Mouse (Mus musculus) limb, embryonic 14.5 days (tissue): ENCODE measurements at regions not wholly inside any gene's neighbourhood (a gene's known extent, or its start where the extent isn't known, plus 50 kb on each side); places are given as distances from the start of the nearest gene placed in this dataset.

Source experiments
- ATAC-seq: fragments of 200-750 bp; cut with Nextera tagmentation; 2 replicates; pipeline ENCODE4 v1.8.0; 2017; ENCODE audit warnings: low read depth, moderate number of reproducible peaks, moderate TSS enrichment; ENCODE audit not compliant: low FRiP score
- DNase-seq: peaks from one replicate; pipeline ENCODE4 v3.0.0-alpha.2; 2015; ENCODE audit warnings: low spot score
- H3K27ac ChIP-seq: fragments of 300-500 bp; sonication (generic); replicated peaks from 2 replicates; pipeline ENCODE4 v1.5.1; 2014; ENCODE audit warnings: low read depth, mild to moderate bottlenecking, low read length, moderate library complexity, mixed read lengths
- H3K27me3 ChIP-seq: fragments of 300-500 bp; sonication (generic); 2 replicates; pipeline ENCODE4 v1.6.1; 2014; ENCODE audit warnings: low read length, mixed read lengths; ENCODE audit not compliant: control insufficient read depth, insufficient read depth
- H3K36me3 ChIP-seq: fragments of 300-500 bp; sonication (generic); 2 replicates; pipeline ENCODE4 v1.6.1; 2014; ENCODE audit warnings: mild to moderate bottlenecking, low read length, moderate library complexity, mixed read lengths; ENCODE audit not compliant: control insufficient read depth, insufficient read depth
- H3K4me1 ChIP-seq: fragments of 300-500 bp; sonication (generic); 2 replicates; pipeline ENCODE4 v1.6.1; 2014; ENCODE audit warnings: antibody characterized with exemption, low read length, mixed read lengths; ENCODE audit not compliant: control insufficient read depth, insufficient read depth
- H3K4me2 ChIP-seq: fragments of 300-500 bp; sonication (generic); replicated peaks from 2 replicates; pipeline ENCODE4 v1.6.1; 2014; ENCODE audit warnings: low read depth, mild to moderate bottlenecking, low read length, moderate library complexity; ENCODE audit not compliant: severe bottlenecking
- H3K4me3 ChIP-seq: fragments of 300-500 bp; sonication (generic); replicated peaks from 2 replicates; pipeline ENCODE4 v1.5.1; 2014; ENCODE audit warnings: low read length
- H3K9ac ChIP-seq: fragments of 300-500 bp; sonication (generic); 2 replicates; pipeline ENCODE4 v1.6.1; 2014; ENCODE audit warnings: mild to moderate bottlenecking, low read depth, low read length, moderate library complexity; ENCODE audit not compliant: severe bottlenecking
- H3K9me3 ChIP-seq: fragments of 300-500 bp; sonication (generic); 2 replicates; pipeline ENCODE4 v1.6.1; 2016; ENCODE audit warnings: low read length; ENCODE audit not compliant: control insufficient read depth
- POLR2A ChIP-seq: fragments of 200-500 bp; IDR thresholded peaks from 2 replicates; pipeline ENCODE4 v1.8.0; 2012; ENCODE audit warnings: inconsistent platforms, mild to moderate bottlenecking, moderate library complexity, borderline replicate concordance; ENCODE audit not compliant: insufficient read depth, insufficient read length; ENCODE audit errors: extremely low read depth
- WGBS: fragments of 180-500 bp; shearing (Covaris S2); extraction: QIAGEN DNeasy Blood & Tissue Kit; methylation state at CpG from one replicate; pipeline ENCODE4 v1.1.7; 2014; 5-methylcytosine and 5-hydroxymethylcytosine counted together

- Histone ChIP-seq H3K27ac (no peak overlapping the region), H3K36me3 (no peaks in the 10 kb centered on the region), H3K4me2 (no peak overlapping the region), H3K27me3 (no peaks in the 10 kb centered on the region), H3K4me3 (no peak overlapping the region), H3K9me3 (no peaks in the 10 kb centered on the region), H3K4me1 (peaks cover 6% of the 10 kb centered on the region; the same call in 1 of the 2 replicates), H3K9ac (no peak overlapping the region)
- DNase-seq (no peak), ATAC-seq (no peak)
- 70% methylated on average over 13 of the region's 13 CpGs for WGBS
- no peak for TF ChIP-seq POLR2A
These were observed 164.4 kb downstream of the Hunk start for GRCm38 (mm10) chr16:90550058-90550795.
